Mouse (Mus musculus) forebrain, postnatal 0 days (tissue): ENCODE measurements around the gene Il2rb. TPM values are rescaled to one million over a fixed set of nuclear protein-coding genes. Genes with fewer than 3 reads are reported as not detected.

Source experiments
- ATAC-seq: fragments of 200-750 bp; cut with Nextera tagmentation; 2 replicates; pipeline ENCODE4 v1.8.0; 2017; ENCODE audit warnings: mild to moderate bottlenecking, moderate library complexity
- DNase-seq: peaks from one replicate; pipeline ENCODE4 v3.0.0-alpha.2; 2015
- H3K27ac ChIP-seq: fragments of 300-500 bp; sonication (generic); 2 replicates; pipeline ENCODE4 v1.5.1; 2014; ENCODE audit warnings: low read depth, mild to moderate bottlenecking, antibody characterized with exemption, low read length, moderate library complexity, mixed read lengths
- H3K27me3 ChIP-seq: fragments of 300-500 bp; sonication (generic); 2 replicates; pipeline ENCODE4 v1.6.1; 2014; ENCODE audit warnings: mild to moderate bottlenecking, low read length, mixed read lengths; ENCODE audit not compliant: insufficient read depth
- H3K36me3 ChIP-seq: fragments of 300-500 bp; sonication (generic); 2 replicates; pipeline ENCODE4 v1.6.1; 2014; ENCODE audit warnings: mild to moderate bottlenecking, moderate library complexity; ENCODE audit not compliant: insufficient read depth
- H3K4me1 ChIP-seq: fragments of 300-500 bp; sonication (generic); 2 replicates; pipeline ENCODE4 v1.6.1; 2014; ENCODE audit warnings: antibody characterized with exemption; ENCODE audit not compliant: insufficient read depth
- H3K4me2 ChIP-seq: fragments of 300-500 bp; sonication (generic); 2 replicates; pipeline ENCODE4 v1.6.1; 2014; ENCODE audit warnings: low read depth, mild to moderate bottlenecking, moderate library complexity
- H3K4me3 ChIP-seq: fragments of 300-500 bp; sonication (generic); 2 replicates; pipeline ENCODE4 v1.5.1; 2014; ENCODE audit warnings: low read depth, low read length, mixed read lengths
- H3K9ac ChIP-seq: fragments of 300-500 bp; sonication (generic); 2 replicates; pipeline ENCODE4 v1.6.1; 2014; ENCODE audit warnings: mild to moderate bottlenecking
- H3K9me3 ChIP-seq: fragments of 300-500 bp; sonication (generic); 2 replicates; pipeline ENCODE4 v1.6.1; 2016; ENCODE audit warnings: low read length
- CTCF ChIP-seq: sonication (generic); IDR thresholded peaks from 2 replicates; pipeline ENCODE4 v1.5.1; 2016; ENCODE audit warnings: antibody characterized with exemption, control low read depth, low read depth
- WGBS: fragments of 180-500 bp; shearing (Covaris S2); extraction: QIAGEN DNeasy Blood & Tissue Kit; methylation state at CpG from one replicate; pipeline ENCODE4 v1.1.7; 2014; 5-methylcytosine and 5-hydroxymethylcytosine counted together
- polyA plus RNA-seq: library from polyadenylated mRNA; unstranded; fragments of >200 nt; fragmentation: Nextera tagmentation; extraction: Ambion mirVana; gene quantifications from 2 replicates; pipeline ENCODE4 v1.2.1, GENCODE M21; 2015
- total RNA-seq: library from RNA; depleted of rRNA; stranded (reverse); fragments of >200 nt; gene quantifications from 2 replicates; pipeline ENCODE4 v1.2.3, GENCODE M21; 2014

Il2rb gene
- total and polyA plus RNA-seq, 2 experiments from 2014 or later = 0.14 to 0.22 TPM

- Histone ChIP-seq H3K4me1 (no peaks in the 10 kb centered on the region), H3K4me3 (no peak overlapping the region), H3K4me2 (no peak overlapping the region), H3K9me3 (no peaks in the 10 kb centered on the region), H3K9ac (no peak overlapping the region), H3K36me3 (no peaks in the 10 kb centered on the region), H3K27ac (no peak overlapping the region), H3K27me3 (no peaks in the 10 kb centered on the region)
- ATAC-seq (no peak), DNase-seq (no peak)
- WGBS = 84% methylated on average over 10 of the region's 10 CpGs
- TF ChIP-seq CTCF = no peak
Observed at GRCm38 (mm10) chr15:78493401-78494010, 1.6 kb downstream of the Il2rb start.

- Histone ChIP-seq H3K4me3 (no peak overlapping the region), H3K27ac (no peak overlapping the region), H3K9ac (no peak overlapping the region), H3K4me1 (no peaks in the 10 kb centered on the region), H3K27me3 (no peaks in the 10 kb centered on the region), H3K9me3 (no peaks in the 10 kb centered on the region), H3K36me3 (no peaks in the 10 kb centered on the region), H3K4me2 (no peak overlapping the region)
- DNase-seq (no peak), ATAC-seq (no peak)
- WGBS = 82% methylated on average over 3 of the region's 3 CpGs
- no peak for TF ChIP-seq CTCF
Observed at GRCm38 (mm10) chr15:78491301-78491700, 3.8 kb downstream of the Il2rb start.

GRCm38 (mm10) chr15:78489906-78490305, 5.2 kb downstream of the Il2rb start:
- no peak overlapping the region for H3K4me2 ChIP-seq
- H3K36me3 ChIP-seq = no peaks in the 10 kb centered on the region
- H3K4me3 ChIP-seq = no peak overlapping the region
- WGBS = 81% methylated on average over 8 of the region's 8 CpGs
- ATAC-seq (no peak), DNase-seq (no peak)
- no peak overlapping the region for H3K9ac ChIP-seq
- no peaks in the 10 kb centered on the region for H3K27me3 ChIP-seq
- H3K27ac ChIP-seq = no peak overlapping the region
- no peak for TF ChIP-seq CTCF
- H3K4me1 ChIP-seq = no peaks in the 10 kb centered on the region
- H3K9me3 ChIP-seq = no peaks in the 10 kb centered on the region

GRCm38 (mm10) chr15:78489248-78489647, 5.8 kb downstream of the Il2rb start:
- H3K27ac ChIP-seq = no peak overlapping the region
- no peak overlapping the region for H3K4me2 ChIP-seq
- no peak overlapping the region for H3K9ac ChIP-seq
- no peak for ATAC-seq
- H3K36me3 ChIP-seq = no peaks in the 10 kb centered on the region
- H3K27me3 ChIP-seq = no peaks in the 10 kb centered on the region
- DNase-seq = no peak
- H3K9me3 ChIP-seq = no peaks in the 10 kb centered on the region
- 86% methylated on average over 3 of the region's 3 CpGs for WGBS
- H3K4me1 ChIP-seq = no peaks in the 10 kb centered on the region
- H3K4me3 ChIP-seq = no peak overlapping the region
- no peak for TF ChIP-seq CTCF

- ATAC-seq (no peak), DNase-seq (no peak)
- no peak overlapping the region for H3K9ac ChIP-seq
- H3K4me1 ChIP-seq = no peaks in the 10 kb centered on the region
- no peaks in the 10 kb centered on the region for H3K27me3 ChIP-seq
- H3K36me3 ChIP-seq = no peaks in the 10 kb centered on the region
- no peak overlapping the region for H3K27ac ChIP-seq
- no peak overlapping the region for H3K4me3 ChIP-seq
- H3K4me2 ChIP-seq = no peak overlapping the region
- WGBS = 50% methylated on average over 4 of the region's 4 CpGs
- TF ChIP-seq CTCF = no peak
- no peaks in the 10 kb centered on the region for H3K9me3 ChIP-seq
Observed at GRCm38 (mm10) chr15:78487066-78487465, 8.0 kb downstream of the Il2rb start.

- WGBS = 100% methylated on average over 1 of the region's 1 CpGs
- H3K9ac ChIP-seq = no peak overlapping the region
- H3K27ac ChIP-seq = no peak overlapping the region
- no peaks in the 10 kb centered on the region for H3K9me3 ChIP-seq
- H3K4me1 ChIP-seq = no peaks in the 10 kb centered on the region
- no peaks in the 10 kb centered on the region for H3K36me3 ChIP-seq
- H3K4me2 ChIP-seq = no peak overlapping the region
- DNase-seq = no peak
- no peak for ATAC-seq
- H3K27me3 ChIP-seq = no peaks in the 10 kb centered on the region
- H3K4me3 ChIP-seq = no peak overlapping the region
- TF ChIP-seq CTCF = no peak
Observed at GRCm38 (mm10) chr15:78486564-78486963, 8.5 kb downstream of the Il2rb start.

- Histone ChIP-seq H3K36me3 (no peaks in the 10 kb centered on the region), H3K27me3 (no peaks in the 10 kb centered on the region), H3K9ac (no peak overlapping the region), H3K9me3 (no peaks in the 10 kb centered on the region), H3K4me3 (no peak overlapping the region), H3K4me2 (no peak overlapping the region), H3K4me1 (no peaks in the 10 kb centered on the region), H3K27ac (no peak overlapping the region)
- 77% methylated on average over 4 of the region's 4 CpGs for WGBS
- TF ChIP-seq CTCF = no peak
- ATAC-seq = no peak
- no peak for DNase-seq
Observed at GRCm38 (mm10) chr15:78483311-78483710, 11.8 kb downstream of the Il2rb start.
